Mouse (Mus musculus) brain, embryonic 14.5 days (tissue): ENCODE results near the gene Nr2f6.

Experiments used
- CTCF ChIP-seq: fragments of 200-500 bp; IDR thresholded peaks from 2 replicates; pipeline ENCODE4 v1.5.1; 2012; ENCODE audit warnings: inconsistent platforms, mild to moderate bottlenecking, moderate library complexity, borderline replicate concordance; ENCODE audit not compliant: insufficient read depth, insufficient read length; ENCODE audit errors: extremely low read depth
- POLR2A ChIP-seq: fragments of 200-500 bp; IDR thresholded peaks from 2 replicates; pipeline ENCODE4 v1.6.1; 2012; ENCODE audit warnings: mild to moderate bottlenecking, inconsistent platforms, borderline replicate concordance; ENCODE audit not compliant: poor library complexity, insufficient read depth, insufficient read length, severe bottlenecking; ENCODE audit errors: extremely low read depth

GRCm38 (mm10) chr8:71346581-71346980, 35.2 kb downstream of the Nr2f6 start:
- TF ChIP-seq CTCF (no peak), POLR2A (no peak)
